Mouse (Mus musculus) ES-Bruce4 (cell line): ENCODE results near the gene Cd70.

Experiments used
- CTCF ChIP-seq: IDR thresholded peaks from one replicate; pipeline ENCODE4 v1.8.1; 2011; ENCODE audit warnings: low read depth, low read length
- EP300 ChIP-seq: IDR thresholded peaks from 2 replicates; pipeline ENCODE4 v1.6.1; 2011; ENCODE audit warnings: low read depth, low read length; ENCODE audit not compliant: insufficient read depth
- POLR2A ChIP-seq: IDR thresholded peaks from one replicate; pipeline ENCODE4 v1.8.1; 2011; ENCODE audit warnings: low read length; ENCODE audit not compliant: insufficient read depth

GRCm38 (mm10) chr17:57131793-57132192 lies 17.8 kb downstream of the Cd70 start:
- TF ChIP-seq CTCF (no peak), EP300 (no peak), POLR2A (no peak)
